Mouse (Mus musculus): ENCODE results near the gene Thrb. TPM values are rescaled to one million over a fixed set of nuclear protein-coding genes. Genes with fewer than 3 reads are reported as not detected.

The Thrb gene
- polyA plus RNA-seq, 1 experiment from 2014 or later, result 1.0 TPM

- H3K4me1 ChIP-seq, result no peaks in the 10 kb centered on the region
- no peaks in the 10 kb centered on the region for H3K36me3 ChIP-seq
- H3K27ac ChIP-seq, result no peak overlapping the region
- DNase-seq (ENCODE audit: low spot score), result no peak
- H3K27me3 ChIP-seq (ENCODE audit: insufficient read depth, poor library complexity, severe bottlenecking), result no peaks in the 10 kb centered on the region
- H3K4me3 ChIP-seq, result no peak overlapping the region
- no peaks in the 10 kb centered on the region for H3K9me3 ChIP-seq
Observed at GRCm38 (mm10) chr14:17748945-17749344, 88.9 kb downstream of the Thrb start.

DNA sequence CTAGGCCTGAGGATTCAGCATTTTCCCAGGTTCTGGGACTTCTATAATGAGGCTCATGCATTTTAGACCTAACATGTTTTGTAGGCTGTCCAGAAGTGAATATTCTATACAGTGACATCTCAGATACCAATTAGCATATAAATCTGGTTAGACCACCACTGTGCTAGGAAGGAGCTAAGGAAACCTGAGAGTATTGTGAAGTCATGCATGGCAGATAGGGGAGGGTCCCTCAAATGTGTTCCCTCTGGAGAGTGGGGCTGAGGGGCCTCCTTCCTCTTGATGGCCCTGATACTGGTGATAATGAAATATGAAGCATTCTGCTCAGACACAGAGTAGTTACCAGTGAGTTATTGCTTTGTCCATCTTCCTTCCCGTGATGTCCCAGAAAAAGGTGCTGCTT lies 91.8 kb downstream of the Thrb start:
- Histone ChIP-seq H3K9me3 (no peaks in the 10 kb centered on the region), H3K36me3 (no peaks in the 10 kb centered on the region), H3K4me1 (no peaks in the 10 kb centered on the region), H3K27me3 (ENCODE audit: insufficient read depth, poor library complexity, severe bottlenecking) (no peaks in the 10 kb centered on the region), H3K27ac (no peak overlapping the region), H3K4me3 (no peak overlapping the region)
- no peak for DNase-seq (ENCODE audit: low spot score)
- 67% methylated on average over 1 of the region's 1 CpGs for WGBS

GRCm38 (mm10) chr14:17753429-17753828 lies 93.4 kb downstream of the Thrb start:
- Histone ChIP-seq H3K4me3 (no peak overlapping the region), H3K27me3 (ENCODE audit: insufficient read depth, poor library complexity, severe bottlenecking) (no peaks in the 10 kb centered on the region), H3K9me3 (no peaks in the 10 kb centered on the region), H3K27ac (no peak overlapping the region), H3K4me1 (no peaks in the 10 kb centered on the region), H3K36me3 (no peaks in the 10 kb centered on the region)
- WGBS, result 73% methylated on average over 1 of the region's 1 CpGs
- no peak for DNase-seq (ENCODE audit: low spot score)

DNA sequence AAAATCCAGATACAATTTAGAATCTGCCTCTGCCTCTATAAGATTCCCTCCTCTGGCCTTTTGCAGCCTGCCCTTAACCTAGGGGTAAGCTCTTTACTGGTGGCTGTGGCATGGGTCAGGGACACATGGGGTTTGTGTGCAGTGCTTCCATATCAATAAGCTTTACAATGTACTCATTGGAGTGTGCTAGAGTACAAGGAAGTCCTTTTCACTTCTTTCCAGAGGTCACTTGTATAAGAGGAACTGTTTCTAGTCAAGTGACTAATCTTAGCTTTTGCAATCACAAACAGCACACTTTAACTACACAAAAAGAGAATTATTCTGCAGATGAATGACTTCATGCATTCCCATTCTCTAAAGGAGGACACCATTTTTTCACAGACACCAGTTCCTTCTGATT lies 96.7 kb downstream of the Thrb start:
- no peaks in the 10 kb centered on the region for H3K4me1 ChIP-seq
- H3K9me3 ChIP-seq, result no peaks in the 10 kb centered on the region
- no peaks in the 10 kb centered on the region for H3K27me3 ChIP-seq (ENCODE audit: insufficient read depth, poor library complexity, severe bottlenecking)
- no peak overlapping the region for H3K27ac ChIP-seq
- DNase-seq (ENCODE audit: low spot score), result no peak
- no peak overlapping the region for H3K4me3 ChIP-seq
- no peaks in the 10 kb centered on the region for H3K36me3 ChIP-seq

DNA sequence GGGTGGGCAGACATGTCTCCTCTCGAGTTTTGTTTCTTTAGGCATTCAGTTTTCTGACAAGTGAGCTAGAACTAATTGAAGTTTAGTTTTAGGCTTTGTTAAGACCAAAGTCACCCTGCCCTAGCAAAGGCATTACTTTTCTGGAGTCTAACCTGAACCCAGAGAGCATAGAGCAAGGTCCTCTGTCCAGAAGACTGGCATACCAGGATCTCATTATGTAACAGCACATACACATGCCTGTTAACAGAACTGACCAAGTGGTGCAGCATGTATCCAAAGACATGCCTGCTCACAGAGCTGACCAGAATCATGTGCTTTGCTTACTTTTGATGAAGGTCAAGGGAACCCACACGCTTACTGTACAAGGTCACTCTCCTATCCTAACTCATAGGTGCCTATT lies 107.9 kb downstream of the Thrb start:
- 64% methylated on average over 2 of the region's 2 CpGs for WGBS
- Histone ChIP-seq H3K9me3 (no peaks in the 10 kb centered on the region), H3K27ac (no peak overlapping the region), H3K27me3 (ENCODE audit: insufficient read depth, poor library complexity, severe bottlenecking) (no peaks in the 10 kb centered on the region), H3K4me3 (no peak overlapping the region), H3K4me1 (no peaks in the 10 kb centered on the region), H3K36me3 (no peaks in the 10 kb centered on the region)
- DNase-seq (ENCODE audit: low spot score), result no peak

DNA sequence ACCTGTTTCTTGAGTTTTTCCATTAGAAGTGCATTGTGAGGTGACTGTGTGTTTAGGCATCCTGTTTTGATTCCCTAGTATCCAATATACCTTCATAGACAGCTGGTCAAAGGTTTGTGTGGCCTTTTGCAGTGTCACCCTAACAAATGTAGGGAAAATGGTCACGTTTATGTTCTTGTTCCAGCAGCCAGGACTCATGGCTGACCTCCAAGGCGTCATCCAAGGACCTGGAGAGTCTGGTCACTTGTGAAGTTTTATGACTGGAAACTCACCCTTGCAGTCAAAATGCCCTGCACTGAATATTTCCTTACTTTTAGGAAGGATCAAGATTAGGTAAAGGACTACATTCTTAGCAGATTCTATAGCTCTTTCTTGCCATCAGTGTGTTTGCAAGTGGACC lies 114.3 kb downstream of the Thrb start:
- H3K4me1 ChIP-seq, result no peaks in the 10 kb centered on the region
- no peaks in the 10 kb centered on the region for H3K9me3 ChIP-seq
- H3K36me3 ChIP-seq, result no peaks in the 10 kb centered on the region
- DNase-seq (ENCODE audit: low spot score), result no peak
- no peak overlapping the region for H3K27ac ChIP-seq
- H3K4me3 ChIP-seq, result no peak overlapping the region
- no peaks in the 10 kb centered on the region for H3K27me3 ChIP-seq (ENCODE audit: insufficient read depth, poor library complexity, severe bottlenecking)
- 75% methylated on average over 2 of the region's 2 CpGs for WGBS

GRCm38 (mm10) chr14:17781921-17782320 lies 121.9 kb downstream of the Thrb start:
- H3K27me3 ChIP-seq (ENCODE audit: insufficient read depth, poor library complexity, severe bottlenecking), result no peaks in the 10 kb centered on the region
- H3K36me3 ChIP-seq, result no peaks in the 10 kb centered on the region
- 77% methylated on average over 4 of the region's 4 CpGs for WGBS
- peaks cover 10% of the 10 kb centered on the region; the same call in 1 of the 2 replicates for H3K4me1 ChIP-seq
- H3K9me3 ChIP-seq, result no peaks in the 10 kb centered on the region
- no peak overlapping the region for H3K4me3 ChIP-seq
- no peak for DNase-seq (ENCODE audit: low spot score)
- no peak overlapping the region for H3K27ac ChIP-seq

DNA sequence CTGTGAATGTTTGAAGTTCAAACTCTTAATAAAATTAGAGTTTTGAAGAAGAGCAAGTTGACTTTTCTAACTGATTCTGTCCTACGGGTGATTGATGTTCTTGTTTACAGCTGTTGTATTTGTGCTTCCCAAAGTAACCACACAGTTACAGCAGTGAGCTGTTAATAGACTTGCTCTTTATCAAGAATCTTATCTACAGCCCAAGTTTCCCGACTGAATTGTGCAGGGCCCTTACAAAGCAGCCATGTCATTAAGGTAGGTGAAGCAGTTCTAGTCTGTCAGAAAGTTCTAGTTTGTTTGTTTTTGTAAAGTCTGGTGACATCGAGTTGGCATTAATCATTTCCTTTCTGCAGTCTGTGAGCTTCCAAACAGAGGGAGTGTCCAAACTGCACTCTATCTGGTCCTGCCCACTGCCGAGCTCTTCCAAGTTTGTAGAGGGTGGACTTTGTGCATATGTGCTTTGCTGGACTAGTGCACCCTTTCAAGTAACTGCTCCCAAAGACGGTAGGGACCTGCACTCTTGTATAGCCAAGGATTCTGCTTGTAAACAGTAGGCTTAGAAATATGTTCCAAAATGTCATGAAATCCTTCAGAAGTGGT lies 124.2 kb downstream of the Thrb start:
- 23% methylated on average over 5 of the region's 5 CpGs for WGBS
- Histone ChIP-seq H3K9me3 (no peaks in the 10 kb centered on the region), H3K27ac (no peak overlapping the region), H3K4me3 (no peak overlapping the region), H3K36me3 (no peaks in the 10 kb centered on the region), H3K4me1 (peaks cover 10% of the 10 kb centered on the region; the same call in 1 of the 2 replicates), H3K27me3 (ENCODE audit: insufficient read depth, poor library complexity, severe bottlenecking) (no peaks in the 10 kb centered on the region)
- DNase-seq (ENCODE audit: low spot score), result no peak

DNA sequence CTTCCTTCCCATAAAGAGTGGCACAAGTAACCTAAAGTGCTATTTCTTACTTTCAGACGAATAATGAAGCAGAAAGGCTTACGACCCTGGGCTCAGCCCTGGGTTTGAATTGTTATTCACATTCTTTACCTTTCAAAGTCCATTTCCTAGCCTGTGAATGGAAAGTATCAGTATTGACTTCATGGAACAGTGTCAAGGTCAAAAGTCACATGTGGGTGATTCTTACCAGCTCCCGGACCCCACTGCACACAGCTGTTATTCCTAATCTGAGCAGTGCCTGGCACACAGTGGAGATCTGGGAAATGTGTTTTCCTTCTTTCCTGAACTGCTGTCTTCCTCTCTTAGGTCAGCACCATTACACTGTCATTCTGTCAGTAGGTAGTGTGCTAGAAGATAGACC lies 125.3 kb downstream of the Thrb start:
- Histone ChIP-seq H3K27ac (no peak overlapping the region), H3K27me3 (ENCODE audit: insufficient read depth, poor library complexity, severe bottlenecking) (no peaks in the 10 kb centered on the region), H3K4me1 (peaks cover 10% of the 10 kb centered on the region; the same call in 1 of the 2 replicates), H3K36me3 (no peaks in the 10 kb centered on the region), H3K4me3 (no peak overlapping the region), H3K9me3 (no peaks in the 10 kb centered on the region)
- WGBS, result 43% methylated on average over 3 of the region's 3 CpGs
- DNase-seq (ENCODE audit: low spot score), result no peak

- no peaks in the 10 kb centered on the region for H3K36me3 ChIP-seq
- H3K27me3 ChIP-seq (ENCODE audit: insufficient read depth, poor library complexity, severe bottlenecking), result no peaks in the 10 kb centered on the region
- H3K4me1 ChIP-seq, result peaks cover 10% of the 10 kb centered on the region; the same call in 1 of the 2 replicates
- 33% methylated on average over 2 of the region's 2 CpGs for WGBS
- no peak overlapping the region for H3K27ac ChIP-seq
- DNase-seq (ENCODE audit: low spot score), result no peak
- no peaks in the 10 kb centered on the region for H3K9me3 ChIP-seq
- H3K4me3 ChIP-seq, result no peak overlapping the region
Observed at GRCm38 (mm10) chr14:17786249-17786648, 126.2 kb downstream of the Thrb start.

- DNase-seq (ENCODE audit: low spot score), result no peak
- Histone ChIP-seq H3K4me3 (no peak overlapping the region), H3K27ac (no peak overlapping the region), H3K27me3 (ENCODE audit: insufficient read depth, poor library complexity, severe bottlenecking) (no peaks in the 10 kb centered on the region), H3K36me3 (no peaks in the 10 kb centered on the region), H3K9me3 (no peaks in the 10 kb centered on the region), H3K4me1 (no peaks in the 10 kb centered on the region)
- WGBS, result 69% methylated on average over 3 of the region's 3 CpGs
Observed at GRCm38 (mm10) chr14:17803934-17804602, 144.0 kb downstream of the Thrb start.

GRCm38 (mm10) chr14:17811051-17811450 lies 151.0 kb downstream of the Thrb start:
- Histone ChIP-seq H3K27ac (no peak overlapping the region), H3K4me3 (no peak overlapping the region), H3K4me1 (no peaks in the 10 kb centered on the region), H3K36me3 (no peaks in the 10 kb centered on the region), H3K27me3 (ENCODE audit: insufficient read depth, poor library complexity, severe bottlenecking) (no peaks in the 10 kb centered on the region), H3K9me3 (no peaks in the 10 kb centered on the region)
- DNase-seq (ENCODE audit: low spot score), result no peak
- 69% methylated on average over 4 of the region's 4 CpGs for WGBS

DNA sequence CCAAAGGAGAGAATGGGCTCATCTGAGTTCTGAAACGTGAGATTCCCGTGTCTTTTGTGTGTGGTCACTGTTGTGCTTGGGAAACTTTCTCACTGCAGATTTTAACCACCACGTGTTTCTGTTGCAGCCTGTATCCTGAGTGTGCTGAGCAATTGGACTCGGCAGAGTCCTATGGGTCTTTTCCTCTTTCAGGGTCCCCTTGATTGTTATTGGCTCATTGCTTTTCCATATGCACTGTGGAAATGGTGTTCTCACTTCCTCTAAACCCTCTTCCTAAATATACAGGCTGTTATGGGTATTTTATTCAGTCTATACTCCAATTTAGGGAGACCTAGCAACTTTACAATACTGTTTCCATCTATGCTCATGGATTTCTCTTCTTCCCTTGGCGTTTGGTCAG lies 152.4 kb downstream of the Thrb start:
- no peak for DNase-seq (ENCODE audit: low spot score)
- WGBS, result 76% methylated on average over 5 of the region's 5 CpGs
- H3K27ac ChIP-seq, result no peak overlapping the region

DNA sequence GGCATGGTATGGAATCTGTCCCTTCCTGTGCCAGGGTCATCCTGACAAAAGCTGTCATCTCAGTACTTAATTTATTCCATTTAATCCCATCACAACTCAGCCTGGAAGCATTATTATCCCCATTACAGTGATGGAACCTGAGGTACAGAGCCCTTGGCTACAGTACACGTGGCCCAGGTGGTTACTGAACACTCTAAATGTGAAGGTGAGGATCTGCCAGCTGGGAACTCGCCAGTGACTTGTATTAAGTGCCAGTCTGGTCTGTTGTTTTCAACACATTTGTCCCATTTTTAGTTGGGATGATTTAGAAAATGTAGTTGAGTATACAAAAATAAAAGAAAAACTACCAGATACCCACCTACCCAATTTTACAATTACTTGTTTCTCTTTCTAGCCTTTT lies 155.0 kb downstream of the Thrb start:
- H3K9me3 ChIP-seq, result no peaks in the 10 kb centered on the region
- H3K4me1 ChIP-seq, result no peaks in the 10 kb centered on the region
- no peak overlapping the region for H3K4me3 ChIP-seq
- no peak for DNase-seq (ENCODE audit: low spot score)
- H3K36me3 ChIP-seq, result no peaks in the 10 kb centered on the region
- WGBS, result 64% methylated on average over 2 of the region's 2 CpGs
- no peak overlapping the region for H3K27ac ChIP-seq
- H3K27me3 ChIP-seq (ENCODE audit: insufficient read depth, poor library complexity, severe bottlenecking), result no peaks in the 10 kb centered on the region

More for the DNA sequence above, 152.4 kb downstream of the Thrb start:
- Histone ChIP-seq H3K9me3 (no peaks in the 10 kb centered on the region), H3K27me3 (ENCODE audit: insufficient read depth, poor library complexity, severe bottlenecking) (no peaks in the 10 kb centered on the region), H3K4me3 (no peak overlapping the region), H3K36me3 (no peaks in the 10 kb centered on the region), H3K4me1 (no peaks in the 10 kb centered on the region)

Measured in heart, embryonic 10.5 days (tissue).